Mouse (Mus musculus) megakaryocyte, adult 5-6 weeks (primary cell): ENCODE data around the gene C2cd2l. TPM values are rescaled to one million over a fixed set of nuclear protein-coding genes. Genes with fewer than 3 reads are reported as not detected.
"Not testable (repeated sequence)": the region's sequence is repeated elsewhere in the genome, so short reads cannot be mapped to it uniquely, and the experiment has no call there.

Experiments
- ATAC-seq: 2 replicates; pipeline ENCODE4 v1.8.0; 2016; ENCODE audit warnings: mild to moderate bottlenecking, inconsistent platforms; ENCODE audit not compliant: poor library complexity, severe bottlenecking
- total RNA-seq, 2 experiments: library from RNA; stranded (forward) in 1 of 2; stranded (reverse) in 1 of 2; fragments of 153-499, 151-499 nt in 1 of 2; fragments of 221-1000, 200-1000 nt in 1 of 2; gene quantifications; 2 replicates each; pipeline versions ENCODE4 v1.2.3 to v1.2.4; 2015 to 2017

Gene C2cd2l
- total RNA-seq, 2 experiments from 2014 or later, result 13.4 to 16.4 TPM

DNA sequence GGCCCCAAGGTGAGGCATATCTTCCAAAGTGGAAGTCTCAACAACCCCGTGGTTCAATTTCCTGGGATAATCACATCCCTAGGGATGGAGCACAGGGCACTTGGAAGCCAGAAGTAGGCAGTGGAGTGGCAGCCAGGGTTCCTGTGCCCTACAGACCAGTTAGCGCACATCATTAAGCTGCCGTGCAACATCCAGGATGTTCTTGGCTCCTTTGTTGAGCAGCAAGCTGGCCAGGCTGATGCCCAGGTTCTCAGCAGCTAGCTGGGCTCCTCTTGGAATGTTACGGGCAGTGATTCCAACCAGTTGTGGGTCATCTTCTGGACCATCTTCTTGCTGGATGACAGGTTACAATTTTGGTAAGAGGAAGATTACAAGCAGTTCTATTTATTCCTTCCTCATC lies 16.4 kb upstream of the C2cd2l start:
- not testable (repeated sequence) for ATAC-seq

- ATAC-seq, result no peak
These were observed 16.0 kb upstream of the C2cd2l start for GRCm38 (mm10) chr9:44336093-44336406.

- peak; percentile 15 for ATAC-seq
These were observed 15.4 kb upstream of the C2cd2l start for GRCm38 (mm10) chr9:44335331-44336092.

- ATAC-seq, result peak; percentile 92
These were observed 14.6 kb upstream of the C2cd2l start, which contains the start of gene H2afx for GRCm38 (mm10) chr9:44334396-44335330. H2afx (plus strand) TSS chr9:44334694.

DNA sequence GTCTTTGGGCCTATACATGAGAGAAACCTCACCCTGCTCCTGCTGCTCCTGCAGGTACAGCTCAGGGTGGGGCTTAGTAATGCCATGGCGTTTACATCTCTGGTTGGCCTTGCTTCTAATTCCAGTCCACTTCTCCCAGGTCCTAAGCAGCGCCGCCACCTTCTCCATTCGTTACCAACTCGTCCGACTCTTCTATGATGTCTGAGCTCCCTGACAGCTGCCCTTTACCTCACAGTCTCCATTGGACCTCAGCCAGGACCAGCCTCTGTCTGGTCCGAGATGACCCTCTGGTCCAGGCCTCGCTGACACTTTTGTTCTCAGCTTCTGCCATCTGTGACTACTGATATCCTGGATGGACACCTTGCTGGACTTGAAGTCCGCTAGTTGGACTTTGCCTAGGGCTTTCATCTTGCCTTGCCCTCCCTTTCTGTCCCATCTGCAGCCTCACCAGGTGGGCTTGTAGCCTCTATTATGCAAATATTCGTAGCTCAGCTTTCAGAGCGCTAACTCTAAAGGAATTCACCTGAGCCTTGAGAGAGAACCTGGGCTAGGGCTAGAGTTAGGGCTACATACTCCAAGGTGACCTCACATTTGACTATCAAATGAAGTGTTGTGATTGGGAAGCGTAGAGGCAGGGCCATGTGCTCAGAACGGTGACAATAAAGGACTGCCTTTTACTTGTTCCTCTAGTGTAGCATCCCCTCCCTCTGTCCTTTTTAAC lies 13.0 kb upstream of the C2cd2l start:
- no peak for ATAC-seq

GRCm38 (mm10) chr9:44330736-44331135 lies 10.7 kb upstream of the C2cd2l start:
- no peak for ATAC-seq

- no peak for ATAC-seq
These were observed 7.8 kb upstream of the C2cd2l start for GRCm38 (mm10) chr9:44327926-44328325.

DNA sequence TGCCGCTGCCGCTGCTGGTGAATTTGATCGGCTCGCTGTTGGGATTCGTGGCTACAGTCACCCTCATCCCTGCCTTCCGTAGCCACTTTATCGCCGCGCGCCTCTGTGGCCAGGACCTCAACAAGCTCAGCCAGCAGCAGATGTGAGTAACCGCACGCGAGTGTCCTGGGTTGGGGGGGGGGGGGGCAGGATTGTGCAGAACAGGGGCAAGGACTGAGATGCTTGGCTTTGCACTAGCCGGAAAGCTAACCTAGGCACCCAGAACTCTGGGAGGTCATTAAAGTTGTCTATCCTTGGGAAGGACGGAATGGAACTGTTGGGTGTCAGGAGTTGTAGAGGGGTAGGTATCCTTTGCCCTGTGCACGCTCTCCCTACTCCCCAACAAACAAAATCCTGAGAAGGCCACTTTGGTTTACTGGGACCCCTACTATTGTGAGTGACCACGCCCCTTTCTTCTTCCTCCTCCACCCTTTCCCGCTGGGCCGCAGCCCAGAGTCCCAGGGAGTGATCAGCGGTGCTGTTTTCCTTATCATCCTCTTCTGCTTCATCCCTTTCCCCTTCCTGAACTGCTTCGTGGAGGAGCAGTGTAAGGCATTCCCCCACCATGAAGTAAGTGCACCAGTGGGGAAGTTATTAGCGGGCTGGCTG lies 7.1 kb upstream of the C2cd2l start:
- no peak for ATAC-seq

DNA sequence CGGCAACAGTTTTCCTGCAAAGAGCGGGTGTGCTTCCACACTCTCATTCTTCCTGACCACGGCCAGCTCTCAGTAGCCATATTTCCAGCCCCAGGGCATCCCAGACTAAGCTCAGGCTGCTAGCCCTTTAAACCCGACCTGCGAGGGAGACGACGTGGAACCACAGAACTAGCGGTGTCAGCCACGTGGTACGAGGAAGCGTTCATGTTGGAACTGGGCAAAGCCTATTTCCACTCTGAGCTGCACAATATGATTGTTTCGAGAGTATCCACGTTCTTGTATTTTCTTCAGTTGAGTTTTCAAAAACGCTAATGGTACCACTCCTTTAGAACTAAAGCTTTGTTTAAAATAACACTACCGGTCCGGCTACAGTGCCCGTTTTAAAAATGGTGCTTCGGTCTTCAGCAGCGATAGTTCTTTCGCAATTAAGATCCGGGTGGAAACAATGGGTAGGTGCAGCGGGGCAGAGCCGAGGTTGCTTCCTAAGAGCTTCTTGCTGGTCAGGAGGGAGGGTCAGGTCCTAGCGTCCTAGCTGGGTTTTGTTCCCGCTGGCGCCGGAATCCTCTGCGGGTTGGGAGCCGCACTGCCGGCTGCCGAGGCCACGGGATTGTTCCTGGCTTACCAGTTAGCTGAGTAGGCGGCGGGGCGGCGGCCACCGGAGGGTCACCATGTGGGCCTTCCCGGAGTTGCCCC lies 6.4 kb upstream of the C2cd2l start:
- ATAC-seq, result peak; percentile 85

- no peak for ATAC-seq
These were observed 5.8 kb upstream of the C2cd2l start, which contains the start of gene Dpagt1 for GRCm38 (mm10) chr9:44325768-44326370. Dpagt1 (plus strand) TSS chr9:44326019.

DNA sequence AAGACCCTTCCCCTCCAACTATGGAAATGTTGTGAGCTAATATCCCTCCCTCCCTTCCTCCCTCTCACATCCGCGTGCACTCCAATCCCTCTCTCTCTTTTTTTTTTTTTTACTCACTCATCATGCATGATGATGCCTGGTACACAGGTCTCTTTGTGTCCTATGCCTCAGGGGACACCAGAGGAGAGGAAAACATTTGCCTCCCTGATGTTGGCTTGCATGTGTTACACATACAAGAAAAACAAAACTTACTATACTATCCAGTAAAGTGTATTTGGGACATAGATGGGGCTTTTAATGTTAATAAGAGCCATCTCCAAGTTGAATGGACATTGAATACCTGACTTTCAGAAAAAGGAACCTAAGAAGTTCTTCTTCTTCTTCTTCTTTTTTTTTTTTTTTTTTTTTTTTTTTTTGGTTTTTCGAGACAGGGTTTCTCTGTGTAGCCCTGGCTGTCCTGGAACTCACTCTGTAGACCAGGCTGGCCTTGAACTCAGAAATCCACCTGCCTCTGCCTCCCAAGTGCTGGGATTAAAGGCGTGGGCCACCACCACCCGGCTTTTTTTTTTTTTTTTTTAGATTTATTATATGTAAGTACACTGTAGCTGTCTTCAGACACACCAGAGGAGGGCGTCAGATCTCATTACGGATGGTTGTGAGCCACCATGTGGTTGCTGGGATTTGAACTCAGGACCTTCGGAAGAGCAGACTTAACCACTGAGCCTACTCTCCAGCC lies 5.1 kb upstream of the C2cd2l start:
- ATAC-seq, result not testable (repeated sequence)

DNA sequence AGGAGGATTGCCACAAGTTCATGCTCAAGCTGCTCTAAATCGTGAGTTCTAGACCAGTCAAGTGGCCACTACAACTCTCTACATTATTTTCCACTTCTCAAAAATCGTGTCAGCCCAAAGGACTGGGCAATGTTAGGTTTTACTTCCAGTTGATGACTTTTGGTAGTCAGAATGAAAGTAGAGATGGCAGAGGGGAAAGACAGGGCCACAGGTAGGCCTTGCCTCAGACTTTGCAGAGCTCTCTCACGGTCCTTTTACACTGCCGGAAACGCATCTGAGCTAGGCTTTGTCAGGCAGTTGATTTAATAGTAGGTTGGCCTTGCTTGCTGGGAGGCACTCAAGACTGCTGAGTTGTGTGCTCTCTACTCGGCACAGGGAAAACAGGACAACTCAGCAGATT lies 4.1 kb upstream of the C2cd2l start:
- no peak for ATAC-seq

GRCm38 (mm10) chr9:44323656-44324055 lies 3.6 kb upstream of the C2cd2l start:
- not testable (repeated sequence) for ATAC-seq

DNA sequence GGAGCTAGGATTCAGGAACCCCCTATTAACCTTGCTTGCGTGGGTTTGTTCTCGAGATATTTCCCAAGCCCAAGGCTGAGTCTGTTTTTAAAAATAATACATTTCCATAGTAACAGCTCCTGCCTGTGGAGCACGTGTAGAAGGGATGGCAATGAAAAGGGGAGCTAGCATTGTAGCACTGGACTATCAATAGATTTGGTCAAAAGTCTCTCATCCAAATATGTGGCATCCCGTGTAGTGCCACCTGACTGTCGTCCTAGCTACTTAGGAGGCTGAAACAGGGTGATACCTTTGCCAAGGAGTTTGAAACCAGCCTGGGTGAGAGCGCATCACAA lies 681 bp upstream of the C2cd2l start:
- no peak for ATAC-seq

DNA sequence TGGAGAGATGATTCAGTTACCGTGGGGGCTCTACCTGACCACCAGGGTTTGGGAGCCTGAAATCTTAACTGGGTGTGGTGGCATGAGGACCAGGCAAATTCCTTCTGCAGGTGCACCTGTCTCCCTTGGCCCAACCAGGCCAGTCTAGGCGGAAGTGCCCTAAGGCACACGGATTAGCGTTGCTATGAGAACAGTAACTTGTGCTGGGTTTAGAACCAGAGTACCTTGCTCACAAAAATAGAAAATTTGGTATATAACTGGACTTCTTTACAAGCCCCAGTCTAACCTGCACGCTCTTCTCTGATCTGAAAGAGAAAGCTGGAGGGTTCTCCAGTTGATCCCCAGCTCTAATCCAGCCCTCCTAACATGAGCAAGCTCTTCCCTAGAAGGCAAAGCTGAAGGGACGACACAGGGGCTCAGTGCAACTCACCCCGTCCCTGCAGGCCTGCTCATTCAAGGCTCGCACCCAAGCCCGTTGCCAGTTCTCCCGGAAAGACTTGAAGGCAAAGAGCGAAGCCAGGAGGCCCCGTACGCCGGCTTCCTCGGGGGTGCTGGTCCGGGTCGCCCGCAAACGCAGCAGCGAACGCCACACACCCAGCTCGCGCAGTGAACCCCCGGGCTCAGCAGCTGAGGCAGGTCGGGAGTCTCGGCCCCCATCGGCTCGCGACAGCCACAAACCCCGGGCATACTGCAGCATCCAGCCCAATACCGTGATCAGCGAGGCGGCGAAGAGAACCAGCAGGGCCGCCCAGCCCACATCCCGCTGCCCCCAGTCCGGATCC lies 789 bp downstream of the C2cd2l start:
- ATAC-seq, result 0 out of 2 replicates have a peak, but pooled peaks have one; percentile 3

- no peak for ATAC-seq
These were observed 1.3 kb downstream of the C2cd2l start for GRCm38 (mm10) chr9:44318826-44319095.

DNA sequence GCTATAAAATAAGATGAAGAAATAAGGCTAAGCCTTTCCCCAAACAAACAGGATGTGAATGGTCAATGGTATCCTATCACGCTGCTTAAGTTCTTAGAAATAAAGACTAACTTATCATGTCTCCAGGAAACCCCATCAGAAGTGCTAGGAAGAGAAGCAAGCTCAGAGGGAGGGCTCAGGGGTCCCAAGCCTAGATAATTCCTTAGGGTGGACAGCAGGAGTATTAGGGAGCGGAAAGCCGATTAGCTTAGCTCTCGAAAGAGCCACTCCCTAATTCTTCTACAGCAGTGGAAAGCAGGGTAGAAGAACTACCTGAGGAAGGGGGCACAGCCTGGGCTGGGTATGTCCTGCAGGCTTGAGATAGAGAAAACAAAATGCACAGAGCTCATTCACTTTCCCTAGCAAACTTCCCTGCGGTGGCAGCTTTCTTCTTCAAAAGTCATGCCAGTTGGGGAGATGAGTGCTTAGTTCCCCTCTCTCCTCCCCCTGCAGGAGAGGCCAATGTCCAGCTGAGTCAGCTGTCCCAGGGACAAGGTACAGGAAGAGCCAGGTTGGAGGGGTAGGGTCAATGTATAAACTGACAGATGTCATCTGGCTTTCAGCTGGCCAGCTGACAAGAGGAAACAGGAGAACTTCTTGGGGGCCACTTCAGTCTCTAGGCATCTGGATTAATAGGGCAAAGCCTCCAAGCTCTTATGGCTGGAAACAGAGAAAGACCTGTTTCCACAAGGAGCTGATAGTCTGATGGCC lies 1.8 kb downstream of the C2cd2l start:
- no peak for ATAC-seq

- no peak for ATAC-seq
These were observed 2.6 kb downstream of the C2cd2l start for GRCm38 (mm10) chr9:44317452-44317851.
